Mouse (Mus musculus): ENCODE data around the gene Abca15. TPM values are rescaled to one million over a fixed set of nuclear protein-coding genes. Genes with fewer than 3 reads are reported as not detected.

Gene Abca15
- not detected in 2 replicates for polyA plus RNA-seq (2015; fragmentation: Nextera tagmentation; extraction: Ambion mirVana)

GRCm38 (mm10) chr7:120328087-120328793 is at the start of gene Abca15:
TSS of gene Abca15 (plus strand) at chr7:120328670.

GRCm38 (mm10) chr7:120409447-120409846 is 81.0 kb downstream of the Abca15 start, which contains the start of gene Abca16:
TSS of gene Abca16 (plus strand) at chr7:120409647.

Other genes starting within 250 kb of the Abca15 start
- gene Dnah3, start 233.4 kb upstream of the Abca15 start, polyA plus RNA-seq (2015; fragmentation: Nextera tagmentation; extraction: Ambion mirVana), result not detected in 2 replicates
- gene Tmem159, start 226.3 kb upstream of the Abca15 start, polyA plus RNA-seq (2015; fragmentation: Nextera tagmentation; extraction: Ambion mirVana), result 184 and 186 TPM in 2 replicates
- not detected in 2 replicates for gene Zp2, start 183.4 kb upstream of the Abca15 start, polyA plus RNA-seq (2015; fragmentation: Nextera tagmentation; extraction: Ambion mirVana)
- not detected in 2 replicates for gene Anks4b, start 154.8 kb upstream of the Abca15 start, polyA plus RNA-seq (2015; fragmentation: Nextera tagmentation; extraction: Ambion mirVana)
- 3.0 and 3.9 TPM in 2 replicates for gene Crym, start 126.6 kb upstream of the Abca15 start, polyA plus RNA-seq (2015; fragmentation: Nextera tagmentation; extraction: Ambion mirVana)
- not detected in 2 replicates for gene Abca14, start 124.7 kb upstream of the Abca15 start, polyA plus RNA-seq (2015; fragmentation: Nextera tagmentation; extraction: Ambion mirVana)
- gene Abca16, start 81.0 kb downstream of the Abca15 start, polyA plus RNA-seq (2015; fragmentation: Nextera tagmentation; extraction: Ambion mirVana), result not detected in 2 replicates